Mouse (Mus musculus) limb, embryonic 14.5 days (tissue): Measurements from ENCODE around the gene Dnah3. TPM values are rescaled to one million over a fixed set of nuclear protein-coding genes. Genes with fewer than 3 reads are reported as not detected.
A peak's percentile ranks its signal among the peaks of the same experiment; 100 is the strongest.

Source experiments
- ATAC-seq: fragments of 200-750 bp; cut with Nextera tagmentation; 2 replicates; pipeline ENCODE4 v1.8.0; 2017; ENCODE audit warnings: low read depth, moderate number of reproducible peaks, moderate TSS enrichment; ENCODE audit not compliant: low FRiP score
- DNase-seq: peaks from one replicate; pipeline ENCODE4 v3.0.0-alpha.2; 2015; ENCODE audit warnings: low spot score
- H3K27ac ChIP-seq: fragments of 300-500 bp; sonication (generic); replicated peaks from 2 replicates; pipeline ENCODE4 v1.5.1; 2014; ENCODE audit warnings: low read depth, mild to moderate bottlenecking, low read length, moderate library complexity, mixed read lengths
- H3K27me3 ChIP-seq: fragments of 300-500 bp; sonication (generic); 2 replicates; pipeline ENCODE4 v1.6.1; 2014; ENCODE audit warnings: low read length, mixed read lengths; ENCODE audit not compliant: control insufficient read depth, insufficient read depth
- H3K36me3 ChIP-seq: fragments of 300-500 bp; sonication (generic); 2 replicates; pipeline ENCODE4 v1.6.1; 2014; ENCODE audit warnings: mild to moderate bottlenecking, low read length, moderate library complexity, mixed read lengths; ENCODE audit not compliant: control insufficient read depth, insufficient read depth
- H3K4me1 ChIP-seq: fragments of 300-500 bp; sonication (generic); 2 replicates; pipeline ENCODE4 v1.6.1; 2014; ENCODE audit warnings: antibody characterized with exemption, low read length, mixed read lengths; ENCODE audit not compliant: control insufficient read depth, insufficient read depth
- H3K4me2 ChIP-seq: fragments of 300-500 bp; sonication (generic); replicated peaks from 2 replicates; pipeline ENCODE4 v1.6.1; 2014; ENCODE audit warnings: low read depth, mild to moderate bottlenecking, low read length, moderate library complexity; ENCODE audit not compliant: severe bottlenecking
- H3K4me3 ChIP-seq: fragments of 300-500 bp; sonication (generic); replicated peaks from 2 replicates; pipeline ENCODE4 v1.5.1; 2014; ENCODE audit warnings: low read length
- H3K9ac ChIP-seq: fragments of 300-500 bp; sonication (generic); 2 replicates; pipeline ENCODE4 v1.6.1; 2014; ENCODE audit warnings: mild to moderate bottlenecking, low read depth, low read length, moderate library complexity; ENCODE audit not compliant: severe bottlenecking
- H3K9me3 ChIP-seq: fragments of 300-500 bp; sonication (generic); 2 replicates; pipeline ENCODE4 v1.6.1; 2016; ENCODE audit warnings: low read length; ENCODE audit not compliant: control insufficient read depth
- POLR2A ChIP-seq: fragments of 200-500 bp; IDR thresholded peaks from 2 replicates; pipeline ENCODE4 v1.8.0; 2012; ENCODE audit warnings: inconsistent platforms, mild to moderate bottlenecking, moderate library complexity, borderline replicate concordance; ENCODE audit not compliant: insufficient read depth, insufficient read length; ENCODE audit errors: extremely low read depth
- WGBS: fragments of 180-500 bp; shearing (Covaris S2); extraction: QIAGEN DNeasy Blood & Tissue Kit; methylation state at CpG from one replicate; pipeline ENCODE4 v1.1.7; 2014; 5-methylcytosine and 5-hydroxymethylcytosine counted together
- polyA plus RNA-seq, 2 experiments: library from polyadenylated mRNA; depleted of rRNA in 1 of 2; stranded (reverse) in 1 of 2; unstranded in 1 of 2; fragments of >200 nt; fragmentation: Nextera tagmentation in 1 of 2; extraction: Ambion mirVana in 1 of 2; gene quantifications; 2 replicates each; pipeline versions ENCODE4 v1.2.1 to v1.2.3; 2012 to 2014

Gene Dnah3
- polyA plus RNA-seq, 2 experiments = 0.01 TPM; not detected in 1

DNA sequence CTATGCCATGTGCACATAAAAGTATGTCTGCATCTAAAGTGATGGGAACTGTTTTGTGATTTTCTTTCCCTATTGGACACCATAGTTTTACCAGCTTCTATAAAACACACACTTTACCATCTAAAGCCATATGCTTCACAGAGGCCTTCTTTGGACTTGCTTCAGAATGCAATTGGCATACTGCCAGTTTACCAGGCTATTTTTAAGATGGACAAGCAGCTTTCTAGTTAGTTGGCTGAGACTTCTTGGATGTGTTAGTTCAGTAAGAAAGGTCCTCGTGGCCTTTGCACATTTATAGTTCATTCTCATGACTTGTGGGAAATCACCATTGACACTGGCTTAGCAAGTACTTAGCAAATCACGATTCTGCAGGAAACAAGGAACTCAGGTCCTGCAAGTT, 11.3 kb upstream of the Dnah3 start:
- ATAC-seq (no peak), DNase-seq (no peak)
- no peak overlapping the region for H3K27ac ChIP-seq
- H3K9me3 ChIP-seq = no peaks in the 10 kb centered on the region
- no peak for TF ChIP-seq POLR2A
- H3K36me3 ChIP-seq = peaks cover 5% of the 10 kb centered on the region; the same call in 1 of the 2 replicates
- H3K4me2 ChIP-seq = no peak overlapping the region
- no peaks in the 10 kb centered on the region for H3K27me3 ChIP-seq
- peaks cover 3% of the 10 kb centered on the region; the same call in 1 of the 2 replicates for H3K4me1 ChIP-seq
- H3K9ac ChIP-seq = no peak overlapping the region
- H3K4me3 ChIP-seq = no peak overlapping the region
- 47% methylated on average over 2 of the region's 2 CpGs for WGBS

DNA sequence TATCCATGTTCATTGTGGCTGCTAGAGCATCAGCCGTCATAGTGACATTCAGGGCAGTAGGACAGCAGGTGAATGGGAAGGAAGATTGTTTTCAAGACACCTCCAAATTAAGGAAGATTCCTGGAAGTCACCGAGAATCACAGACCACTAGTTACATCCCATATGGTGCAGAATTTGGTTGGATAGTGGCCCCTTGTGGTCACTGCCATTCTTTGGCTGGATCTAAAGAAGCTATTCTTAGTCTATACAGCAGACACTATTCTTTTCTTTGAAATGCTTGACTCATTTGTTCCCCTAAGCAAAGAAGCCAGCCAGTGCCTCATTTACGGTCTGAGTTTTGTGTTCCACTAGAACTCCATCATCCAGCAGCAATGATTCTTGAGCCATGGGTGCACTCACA, 9.9 kb upstream of the Dnah3 start:
- H3K27me3 ChIP-seq = no peaks in the 10 kb centered on the region

DNA sequence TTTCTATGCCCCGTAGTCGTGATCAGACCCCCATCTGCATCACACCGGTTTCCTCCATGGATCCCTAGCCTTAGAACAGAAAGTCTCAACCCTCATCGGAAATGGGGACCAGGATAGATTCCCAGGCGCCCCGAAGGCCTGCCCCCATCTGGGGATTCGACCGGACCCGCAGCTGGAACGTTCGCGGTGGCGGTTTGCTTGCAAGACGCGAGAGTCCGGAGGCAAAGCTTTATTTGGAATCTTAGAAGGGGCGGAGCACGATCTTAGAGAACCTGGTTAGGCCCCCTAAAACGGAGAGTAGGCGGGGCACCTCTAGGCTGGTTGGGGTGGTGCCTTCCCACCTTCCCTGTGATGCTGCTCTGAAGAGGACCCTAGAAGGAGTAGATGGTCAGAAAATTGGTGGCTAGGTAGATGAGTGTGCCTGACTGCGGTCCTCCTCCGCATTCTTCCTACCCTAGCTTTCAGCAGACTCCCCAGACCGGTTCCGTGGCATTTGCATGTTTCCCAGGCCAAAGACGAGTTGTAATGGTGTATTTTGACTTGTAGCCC, 8.0 kb upstream of the Dnah3 start:
- Histone ChIP-seq H3K4me2 (peak overlapping the region; percentile 93), H3K4me3 (peak overlapping the region; percentile 67), H3K9ac (peak overlapping the region; percentile 65), H3K36me3 (peaks cover 5% of the 10 kb centered on the region; the same call in 1 of the 2 replicates), H3K4me1 (peaks cover 3% of the 10 kb centered on the region; the same call in 1 of the 2 replicates), H3K27ac (no peak overlapping the region), H3K27me3 (no peaks in the 10 kb centered on the region), H3K9me3 (no peaks in the 10 kb centered on the region)
- 2% methylated on average over 25 of the region's 25 CpGs for WGBS
- no peak for TF ChIP-seq POLR2A
- DNase-seq (peak; percentile 40), ATAC-seq (0 out of 2 replicates have a peak, but pooled peaks have one; percentile 18)

More for the DNA sequence above, 9.9 kb upstream of the Dnah3 start:
- TF ChIP-seq POLR2A = no peak
- peaks cover 3% of the 10 kb centered on the region; the same call in 1 of the 2 replicates for H3K4me1 ChIP-seq
- no peak overlapping the region for H3K9ac ChIP-seq
- no peak for DNase-seq
- no peaks in the 10 kb centered on the region for H3K9me3 ChIP-seq
- H3K4me3 ChIP-seq = no peak overlapping the region
- ATAC-seq = no peak
- H3K27ac ChIP-seq = no peak overlapping the region
- H3K4me2 ChIP-seq = no peak overlapping the region
- peaks cover 5% of the 10 kb centered on the region; the same call in 1 of the 2 replicates for H3K36me3 ChIP-seq
- WGBS = 78% methylated on average over 3 of the region's 3 CpGs

DNA sequence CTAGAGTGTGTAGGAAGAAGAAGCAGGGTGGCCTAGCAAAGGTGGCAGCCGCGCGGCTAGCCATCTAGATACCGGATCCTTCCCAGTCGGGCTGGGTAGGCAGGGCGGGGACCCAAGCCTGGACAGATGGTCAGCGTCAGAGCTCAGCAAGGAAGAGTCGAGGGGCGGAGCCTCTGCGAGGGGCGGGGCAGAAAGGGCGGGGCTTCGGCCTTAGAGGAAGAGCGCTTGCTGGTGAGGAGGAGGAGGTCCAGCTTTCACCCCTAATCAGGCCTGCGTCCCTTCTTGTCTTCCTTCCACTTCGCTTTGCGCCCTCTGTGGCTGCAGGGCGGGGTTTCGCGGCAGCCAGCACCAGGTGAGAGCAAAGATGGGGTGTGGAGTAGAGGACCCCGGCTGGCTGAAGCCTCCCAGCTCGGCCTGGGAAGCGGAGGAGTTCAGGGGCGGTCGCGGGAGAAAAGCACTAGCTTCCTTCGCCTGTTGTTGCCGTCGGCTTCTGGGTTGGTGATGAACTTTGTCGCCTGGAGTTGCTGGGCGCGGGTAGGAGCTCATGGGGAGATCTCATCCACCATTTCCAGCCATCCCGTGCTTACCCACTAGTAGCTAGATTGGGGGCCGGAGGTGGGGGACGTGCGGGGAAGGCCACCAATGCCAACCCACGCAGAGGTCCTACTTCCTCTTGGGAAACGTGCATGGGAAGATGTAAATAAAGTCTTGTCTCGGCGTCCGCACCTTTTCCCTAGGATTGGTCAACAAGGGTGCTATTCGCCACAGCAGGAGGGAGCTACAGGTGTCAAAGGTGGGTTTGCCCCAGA, 7.3 kb upstream of the Dnah3 start, which contains the start of gene Tmem159:
Gene Tmem159 (plus strand): TSS at position 190 of the 809 bp plus-strand sequence.
- peak; percentile 78 for DNase-seq
- ATAC-seq = peak; percentile 93
- H3K4me1 ChIP-seq = peaks cover 3% of the 10 kb centered on the region
- H3K4me3 ChIP-seq = peak within 1 kb of the TSS; percentile 67
- H3K36me3 ChIP-seq = peaks cover 5% of the 10 kb centered on the region; the same call in 1 of the 2 replicates
- peak within 1 kb of the TSS; percentile 65 for H3K9ac ChIP-seq
- no peaks in the 10 kb centered on the region for H3K9me3 ChIP-seq
- no peak within 1 kb of the TSS for H3K27ac ChIP-seq
- peak within 1 kb of the TSS; percentile 93 for H3K4me2 ChIP-seq
- TF ChIP-seq POLR2A = no peak
- WGBS = under 1% methylated on average over 40 of the region's 42 CpGs
- H3K27me3 ChIP-seq = no peaks in the 10 kb centered on the region

DNA sequence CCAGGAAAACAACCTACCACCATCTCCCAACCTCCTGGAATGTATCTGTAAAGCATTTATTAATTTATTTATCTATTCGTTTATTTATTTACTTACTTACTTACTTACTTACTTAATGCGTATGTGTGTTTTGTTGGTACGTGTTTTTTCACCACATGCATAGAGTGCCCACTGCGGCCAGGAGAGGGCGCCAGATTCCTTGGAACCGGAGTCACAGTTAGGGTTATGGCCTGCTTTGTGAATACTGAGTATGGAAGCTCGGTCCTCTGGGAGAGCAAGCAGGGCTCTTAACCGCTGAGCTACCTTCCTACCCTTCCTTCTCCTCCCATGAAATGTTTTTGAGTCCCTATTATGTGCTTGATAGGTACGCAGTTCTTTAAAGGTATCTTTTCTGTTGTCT, 3.3 kb upstream of the Dnah3 start:
- 23% methylated on average over 9 of the region's 9 CpGs for WGBS
- Histone ChIP-seq H3K4me3 (no peak overlapping the region), H3K4me1 (peaks cover under 1% of the 10 kb centered on the region), H3K9ac (no peak overlapping the region), H3K27me3 (no peaks in the 10 kb centered on the region), H3K27ac (no peak overlapping the region), H3K4me2 (no peak overlapping the region), H3K9me3 (no peaks in the 10 kb centered on the region), H3K36me3 (no peaks in the 10 kb centered on the region)
- TF ChIP-seq POLR2A = no peak
- DNase-seq (peak; percentile 13), ATAC-seq (no peak)
